34 mouse cellular contexts compared by ENCODE assay signal in the genomic region with DNA sequence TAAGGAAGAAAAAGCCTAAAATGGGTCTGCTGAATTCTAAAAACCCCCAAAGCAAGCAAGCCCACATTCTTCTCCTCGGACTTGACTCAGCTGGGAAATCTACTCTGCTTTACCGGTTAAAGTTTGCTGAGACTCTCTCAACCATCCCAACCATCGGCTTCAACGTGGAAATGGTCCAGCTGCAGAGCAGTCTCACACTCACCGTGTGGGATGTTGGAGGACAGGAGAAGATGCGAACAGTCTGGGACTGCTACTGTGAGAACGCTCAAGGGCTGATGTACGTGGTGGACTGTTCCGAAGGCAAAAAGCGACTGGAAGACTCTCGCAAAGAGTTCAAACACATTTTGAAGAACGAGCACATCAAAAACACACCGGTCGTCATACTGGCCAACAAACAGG. TPM values are rescaled to one million over a fixed set of nuclear protein-coding genes. Genes with fewer than 3 reads are reported as not detected.
DNase-seq lines count a peak whose midpoint lies in the region; ATAC-seq and TF ChIP-seq lines count a peak whose summit lies in the region.
"Had no signal": no experiment of that assay in that cellular context is flagged by ENCODE, and none has a peak within 500 bp of the region (broad histone marks: within the 10 kb centered on the region; RNA-seq: fewer than 3 reads in every experiment).

No protein-coding gene starts in this region.

- H3K4me3 ChIP-seq in lung, embryonic 16.5 days (ENCODE audit: low read length) = peak overlapping the region; percentile 27
- H3K4me3 ChIP-seq in intestine, embryonic 15.5 days (replicated peaks) = peak overlapping the region; percentile 11
- H3K4me3 ChIP-seq in small intestine, adult 2 months (ENCODE audit: low read depth, low read length) = peak overlapping the region; percentile 70
- H3K4me3 ChIP-seq: forebrain, embryonic 13.5 days; heart, embryonic 12.5 days; hindbrain, embryonic 13.5 days; limb, embryonic 10.5 days; limb, embryonic 15.5 days; midbrain, embryonic 12.5 days; myocyte; neural tube, embryonic 12.5 days had no signal

- DNase-seq in lung, postnatal 4 days = no peak
- no peak for DNase-seq in layer of hippocampus, postnatal 10 days (ENCODE audit: low spot score in 2 of 2)
- DNase-seq in kidney, adult 8-10 months = no peak
- DNase-seq: adrenal gland, adult 2 months; adrenal gland, postnatal 36 days; B cell, adult 2 months; cerebellum, adult 2 months; cerebellum, postnatal 25 days; gastrocnemius, postnatal 25 days; heart, adult 18-20 months; heart, postnatal 4 days; kidney, adult 9 months; kidney, postnatal 10 days; right cerebral cortex, adult 18-20 months; right cerebral cortex, postnatal 4 days; thymus, postnatal 4 days had no signal

- H3K9ac ChIP-seq in lung, embryonic 16.5 days (ENCODE audit: low read length) = peak overlapping the region; percentile 24; the same call in 1 of the 2 replicates
- H3K9ac ChIP-seq in intestine, embryonic 15.5 days = no peak overlapping the region
- H3K9ac ChIP-seq: forebrain, embryonic 13.5 days; heart, embryonic 12.5 days; hindbrain, embryonic 13.5 days; limb, embryonic 15.5 days; liver, embryonic 14.5 days; midbrain, embryonic 12.5 days; neural tube, embryonic 12.5 days had no signal

- TF ChIP-seq POLR2A in small intestine, adult 2 months (IDR thresholded peaks at IDR 0.05; ENCODE audit: low read depth, low read length) = no peak

- H3K4me2 ChIP-seq in lung, embryonic 16.5 days (ENCODE audit: low read depth, low read length) = peak overlapping the region; percentile 46
- peak overlapping the region; percentile 46 for H3K4me2 ChIP-seq in intestine, embryonic 15.5 days (replicated peaks)
- H3K4me2 ChIP-seq: forebrain, embryonic 13.5 days; heart, embryonic 12.5 days; hindbrain, embryonic 13.5 days; limb, embryonic 15.5 days; midbrain, embryonic 12.5 days; neural tube, embryonic 12.5 days had no signal

- no peaks in the 10 kb centered on the region for H3K36me3 ChIP-seq in lung, embryonic 16.5 days (ENCODE audit: control insufficient read depth, insufficient read depth, low read length)
- H3K36me3 ChIP-seq in intestine, embryonic 15.5 days = no peaks in the 10 kb centered on the region
- no peaks in the 10 kb centered on the region for H3K36me3 ChIP-seq in small intestine, adult 2 months (ENCODE audit: control insufficient read depth, insufficient read depth, low read length)
- H3K36me3 ChIP-seq: heart, embryonic 12.5 days; hindbrain, embryonic 13.5 days; limb, embryonic 10.5 days; limb, embryonic 15.5 days; midbrain, embryonic 12.5 days; neural tube, embryonic 12.5 days had no signal

- H3K27ac ChIP-seq in lung, embryonic 16.5 days (ENCODE audit: low read length) = peak overlapping the region; percentile 49
- H3K27ac ChIP-seq in intestine, embryonic 15.5 days = 0 out of 2 replicates have a peak overlapping the region, but pooled peaks have one; percentile 29
- peak overlapping the region; percentile 96 for H3K27ac ChIP-seq in small intestine, adult 2 months (ENCODE audit: insufficient read depth, low read depth, low read length)
- H3K27ac ChIP-seq: forebrain, embryonic 13.5 days; hindbrain, embryonic 13.5 days; limb, embryonic 10.5 days; limb, embryonic 15.5 days; liver, embryonic 14.5 days; midbrain, embryonic 12.5 days; neural tube, embryonic 12.5 days had no signal

- TF ChIP-seq CTCF in small intestine, adult 2 months (IDR thresholded peaks at IDR 0.05; ENCODE audit: extremely low read depth, insufficient read length, insufficient replicate concordance, low read depth, low read length) = no peak

- H3K4me1 ChIP-seq in lung, embryonic 16.5 days (replicated peaks; ENCODE audit: control insufficient read depth, insufficient read depth, low read length) = no peaks in the 10 kb centered on the region
- H3K4me1 ChIP-seq in intestine, embryonic 15.5 days (replicated peaks) = no peaks in the 10 kb centered on the region
- H3K4me1 ChIP-seq in small intestine, adult 2 months (ENCODE audit: control insufficient read depth, insufficient read depth, insufficient read length, low read length) = peaks cover 3% of the 10 kb centered on the region; the same call in 1 of the 2 replicates
- H3K4me1 ChIP-seq: forebrain, embryonic 13.5 days; hindbrain, embryonic 13.5 days; limb, embryonic 10.5 days; limb, embryonic 15.5 days; midbrain, embryonic 12.5 days; neural tube, embryonic 12.5 days had no signal

- 0 out of 2 replicates have a peak, but pooled peaks have one; percentile 38 for ATAC-seq in lung, embryonic 16.5 days (ENCODE audit: low read depth)
- peak; percentile 58 for ATAC-seq in intestine, embryonic 15.5 days
- ATAC-seq: forebrain, embryonic 13.5 days had no signal

- H3K27me3 ChIP-seq in lung, embryonic 16.5 days (ENCODE audit: control insufficient read depth, insufficient read depth, low read depth, low read length) = no peaks in the 10 kb centered on the region
- H3K27me3 ChIP-seq in intestine, embryonic 15.5 days (replicated peaks) = no peaks in the 10 kb centered on the region
- H3K27me3 ChIP-seq in small intestine, adult 2 months (ENCODE audit: control insufficient read depth, insufficient read depth, low read length) = no peaks in the 10 kb centered on the region
- H3K27me3 ChIP-seq: forebrain, embryonic 13.5 days; heart, embryonic 12.5 days; hindbrain, embryonic 13.5 days; limb, embryonic 15.5 days; midbrain, embryonic 12.5 days; neural tube, embryonic 12.5 days had no signal

- 59% methylated on average over 14 of the region's 14 CpGs for WGBS in lung, embryonic 16.5 days
- WGBS in intestine, embryonic 15.5 days = 62% methylated on average over 14 of the region's 14 CpGs
- WGBS in small intestine, adult 2 months = 29% methylated on average over 14 of the region's 14 CpGs

- no peaks in the 10 kb centered on the region for H3K9me3 ChIP-seq in lung, embryonic 16.5 days (ENCODE audit: control insufficient read depth, low read length)
- no peaks in the 10 kb centered on the region for H3K9me3 ChIP-seq in intestine, embryonic 15.5 days
- H3K9me3 ChIP-seq: forebrain, embryonic 13.5 days; heart, embryonic 12.5 days; limb, embryonic 10.5 days; limb, embryonic 15.5 days; midbrain, embryonic 12.5 days; neural tube, embryonic 12.5 days had no signal

RNA-seq across cellular contexts. Expression of a gene that starts 0.3 kb away (rescaled TPM):
- polyA plus RNA-seq in lung, embryonic 16.5 days (2015; fragmentation: Nextera tagmentation; extraction: Ambion mirVana) = 1.1 TPM in 2 replicates
- 1.9 and 3.0 TPM in 2 replicates for polyA plus RNA-seq in intestine, embryonic 15.5 days (2015; fragmentation: Nextera tagmentation; extraction: Ambion mirVana)
- 3.1 and 4.5 TPM in 2 replicates for polyA plus RNA-seq in small intestine, adult 2 months (2012; rRNA removed)
- total RNA-seq in layer of hippocampus, postnatal 10 days (2021) = not detected
- total RNA-seq: adrenal gland, adult 2 months; adrenal gland, postnatal 36 days; gastrocnemius, adult 18-20 months; gastrocnemius, postnatal 25 days; heart, adult 18-20 months; heart, postnatal 4 days; left cerebral cortex, postnatal 10 days; megakaryocyte, adult 5-6 weeks; midbrain, postnatal 0 days had no signal
- polyA plus RNA-seq: adrenal gland, adult 2 months; cerebellum, adult 2 months; embryonic facial prominence, embryonic 11.5 days; forebrain, embryonic 13.5 days; heart, embryonic 12.5 days; heart, postnatal 0 days; hindbrain, embryonic 13.5 days; limb, embryonic 10.5 days; limb, embryonic 15.5 days; liver, embryonic 14.5 days; midbrain, embryonic 12.5 days; midbrain, postnatal 0 days; myocyte; neural tube, embryonic 12.5 days had no signal

Comparison
In these comparisons a context has a peak if more than half of its experiments do, and no peak if none do; other contexts are left out.
1. H3K27ac ChIP-seq: peak in every context shown above with its lines; median percentile 96 in small intestine, adult 2 months; 49 in lung, embryonic 16.5 days; 29 in intestine, embryonic 15.5 days.
2. H3K4me3 ChIP-seq: peak in every context shown above with its lines; median percentile 70 in small intestine, adult 2 months; 27 in lung, embryonic 16.5 days; 11 in intestine, embryonic 15.5 days.